Mouse (Mus musculus): ENCODE measurements around the gene Gm21663. TPM values are rescaled to one million over a fixed set of nuclear protein-coding genes. Genes with fewer than 3 reads are reported as not detected.

The Gm21663 gene
- polyA plus RNA-seq, 1 experiment: not detected

DNA sequence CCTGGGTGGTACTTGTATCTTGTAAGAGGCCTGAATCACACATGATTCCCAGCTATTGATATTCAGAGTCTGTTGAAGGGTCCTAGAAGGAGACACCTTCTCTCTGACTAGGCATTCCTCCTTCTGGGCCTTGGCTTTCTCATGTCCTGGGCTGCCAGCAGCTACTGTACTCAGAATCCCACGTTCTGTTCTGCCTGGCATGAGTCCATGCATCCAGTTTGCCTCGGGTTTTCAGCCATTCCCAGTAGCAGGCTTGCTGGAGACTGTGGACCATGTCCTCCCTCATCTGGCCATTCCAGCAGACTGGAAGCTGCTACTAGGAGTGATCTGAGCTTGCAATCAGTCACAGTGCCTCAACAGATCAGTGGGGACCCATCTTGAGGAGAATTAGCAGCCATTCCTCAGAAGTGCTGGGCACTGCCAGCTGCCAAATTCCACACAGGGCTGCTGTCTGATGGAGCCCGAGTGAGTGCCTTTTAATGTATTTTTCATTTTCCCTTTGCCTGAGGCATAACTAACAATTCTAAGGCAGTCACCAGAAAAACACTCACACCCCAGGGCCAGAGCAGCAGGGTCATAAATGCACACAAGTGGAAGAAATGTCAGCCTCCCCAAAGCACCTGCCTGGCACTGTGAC, 52.3 kb downstream of the Gm21663 start:
- Histone ChIP-seq H3K36me3 (ENCODE audit: control insufficient read depth, insufficient read depth) (no peaks in the 10 kb centered on the region), H3K27me3 (ENCODE audit: control insufficient read depth, insufficient read depth, insufficient read length) (no peaks in the 10 kb centered on the region), H3ac (ENCODE audit: control insufficient read depth, insufficient read length, low read depth) (no peak overlapping the region), H3K79me2 (ENCODE audit: control insufficient read depth, insufficient read depth) (no peaks in the 10 kb centered on the region), H3K4me3 (ENCODE audit: insufficient read depth, poor library complexity, severe bottlenecking) (no peak overlapping the region), H3K79me3 (ENCODE audit: low read depth) (no peaks in the 10 kb centered on the region)
- TF ChIP-seq USF1 (IDR thresholded peaks at IDR 0.05; ENCODE audit: low read depth) (no peak), CTCF (IDR thresholded peaks at IDR 0.05; ENCODE audit: control insufficient read depth, insufficient read depth, insufficient read length) (no peak), MAX (IDR thresholded peaks at IDR 0.05) (no peak), FOSL1 (IDR thresholded peaks at IDR 0.05; ENCODE audit: insufficient read depth, low read length, poor library complexity, severe bottlenecking) (no peak)

DNA sequence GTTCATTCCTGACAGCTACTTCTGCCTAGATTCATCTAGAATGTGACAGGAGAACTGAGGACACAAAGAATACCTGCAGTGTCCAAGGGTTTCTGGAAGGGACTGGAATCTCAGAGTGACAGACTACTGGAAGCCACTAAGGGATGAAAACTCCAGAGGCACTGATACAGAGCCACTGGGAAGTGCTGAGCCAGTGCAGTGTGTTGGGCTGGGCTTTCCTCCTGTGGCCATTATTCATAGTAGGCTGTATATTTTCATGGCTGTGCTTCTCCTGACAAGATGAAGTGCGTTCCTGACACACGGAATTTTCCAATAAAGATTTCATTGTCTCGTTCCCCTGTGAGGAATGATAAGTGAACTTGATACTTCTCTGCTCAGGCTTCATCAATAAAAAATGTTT, 55.5 kb downstream of the Gm21663 start:
- H3K79me2 ChIP-seq (ENCODE audit: control insufficient read depth, insufficient read depth): no peaks in the 10 kb centered on the region
- H3K79me3 ChIP-seq (ENCODE audit: low read depth): no peaks in the 10 kb centered on the region
- H3K27me3 ChIP-seq (ENCODE audit: control insufficient read depth, insufficient read depth, insufficient read length): no peaks in the 10 kb centered on the region
- no peak overlapping the region for H3ac ChIP-seq (ENCODE audit: control insufficient read depth, insufficient read length, low read depth)
- H3K36me3 ChIP-seq (ENCODE audit: control insufficient read depth, insufficient read depth): no peaks in the 10 kb centered on the region
- no peak overlapping the region for H3K4me3 ChIP-seq (ENCODE audit: insufficient read depth, poor library complexity, severe bottlenecking)
- TF ChIP-seq FOSL1 (IDR thresholded peaks at IDR 0.05; ENCODE audit: insufficient read depth, low read length, poor library complexity, severe bottlenecking) (no peak), CEBPB (IDR thresholded peaks at IDR 0.05; ENCODE audit: low read depth) (no peak), MYOG (IDR thresholded peaks at IDR 0.05; ENCODE audit: control insufficient read depth, extremely low read depth, insufficient read length) (no peak), MAX (IDR thresholded peaks at IDR 0.05) (no peak), CTCF (IDR thresholded peaks at IDR 0.05; ENCODE audit: control insufficient read depth, insufficient read depth, insufficient read length) (no peak), MYOD1 (IDR thresholded peaks at IDR 0.05; ENCODE audit: control insufficient read depth, insufficient read length, low read depth) (no peak), USF1 (IDR thresholded peaks at IDR 0.05; ENCODE audit: low read depth) (no peak)

Other genes with a start within 250 kb of the Gm21663 start
- 7.2 TPM for gene Xrcc2, start 236.6 kb downstream of the Gm21663 start, polyA plus RNA-seq (2012; fragmentation: generic; extraction: Trizol)
- 0.66 TPM for gene Actr3b, start 182.4 kb downstream of the Gm21663 start, polyA plus RNA-seq (2012; fragmentation: generic; extraction: Trizol)
- not detected for gene Gm21671, start 12.0 kb upstream of the Gm21663 start, polyA plus RNA-seq (2012; fragmentation: generic; extraction: Trizol)
- gene Gm21680, start 30.3 kb upstream of the Gm21663 start, polyA plus RNA-seq (2012; fragmentation: generic; extraction: Trizol): not detected
- gene Gm21698, start 46.3 kb upstream of the Gm21663 start, polyA plus RNA-seq (2012; fragmentation: generic; extraction: Trizol): not detected
- not detected for gene Gm1979, start 62.4 kb upstream of the Gm21663 start, polyA plus RNA-seq (2012; fragmentation: generic; extraction: Trizol)
- not detected for gene Gm5862, start 80.5 kb upstream of the Gm21663 start, polyA plus RNA-seq (2012; fragmentation: generic; extraction: Trizol)
- gene Speer4a, start 97.2 kb upstream of the Gm21663 start, polyA plus RNA-seq (2012; fragmentation: generic; extraction: Trizol): 0.01 TPM
- not detected for gene Gm7347, start 116.2 kb upstream of the Gm21663 start, polyA plus RNA-seq (2012; fragmentation: generic; extraction: Trizol)
- gene Gm10471, start 146.9 kb upstream of the Gm21663 start, polyA plus RNA-seq (2012; fragmentation: generic; extraction: Trizol): not detected
- gene 5031410I06Rik, start 163.0 kb upstream of the Gm21663 start, polyA plus RNA-seq (2012; fragmentation: generic; extraction: Trizol): not detected
- not detected for gene Gm10220, start 179.0 kb upstream of the Gm21663 start, polyA plus RNA-seq (2012; fragmentation: generic; extraction: Trizol)

Data from C2C12 (cell line).